Mouse (Mus musculus) liver, embryonic 11.5 days (tissue): ENCODE measurements at regions not wholly inside any gene's neighbourhood (a gene's known extent, or its start where the extent isn't known, plus 50 kb on each side); places are given as distances from the start of the nearest gene placed in this dataset.

Experiments used
- ATAC-seq: fragments of 200-750 bp; cut with Nextera tagmentation; replicated peaks from 2 replicates; pipeline ENCODE4 v1.8.0; 2017; ENCODE audit warnings: moderate number of reproducible peaks, mild to moderate bottlenecking, moderate TSS enrichment, moderate library complexity; ENCODE audit not compliant: low FRiP score
- DNase-seq: peaks from one replicate; pipeline ENCODE4 v3.0.0-alpha.2; 2017; ENCODE audit warnings: low spot score
- H3K27ac ChIP-seq: fragments of 300-500 bp; sonication (generic); 2 replicates; pipeline ENCODE4 v1.5.1; 2014; ENCODE audit warnings: mild to moderate bottlenecking, low read depth, low read length, control low read depth
- H3K27me3 ChIP-seq: fragments of 300-500 bp; sonication (generic); replicated peaks from 2 replicates; pipeline ENCODE4 v1.6.1; 2014; ENCODE audit warnings: low read length, mixed read lengths; ENCODE audit not compliant: control insufficient read depth, insufficient read depth
- H3K36me3 ChIP-seq: fragments of 300-500 bp; sonication (generic); 2 replicates; pipeline ENCODE4 v1.6.1; 2014; ENCODE audit warnings: mild to moderate bottlenecking, low read length, moderate library complexity, mixed read lengths; ENCODE audit not compliant: control insufficient read depth, insufficient read depth
- H3K4me1 ChIP-seq: fragments of 300-500 bp; sonication (generic); replicated peaks from 2 replicates; pipeline ENCODE4 v1.6.1; 2014; ENCODE audit warnings: low read length, mixed read lengths; ENCODE audit not compliant: control insufficient read depth, insufficient read depth
- H3K4me2 ChIP-seq: fragments of 300-500 bp; sonication (generic); 2 replicates; pipeline ENCODE4 v1.6.1; 2014; ENCODE audit warnings: mild to moderate bottlenecking, control low read depth, moderate library complexity
- H3K4me3 ChIP-seq: fragments of 300-500 bp; sonication (generic); 2 replicates; pipeline ENCODE4 v1.5.1; 2014; ENCODE audit warnings: low read depth, low read length, control low read depth
- H3K9ac ChIP-seq: fragments of 300-500 bp; sonication (generic); 2 replicates; pipeline ENCODE4 v1.6.1; 2014; ENCODE audit warnings: low read depth, low read length, control low read depth
- H3K9me3 ChIP-seq: fragments of 300-500 bp; sonication (generic); 2 replicates; pipeline ENCODE4 v1.6.1; 2016; ENCODE audit warnings: low read length, inconsistent platforms, mixed read lengths; ENCODE audit not compliant: control insufficient read depth
- WGBS: fragments of 180-500 bp; shearing (Covaris S2); extraction: QIAGEN DNeasy Blood & Tissue Kit; methylation state at CpG from one replicate; pipeline ENCODE4 v1.1.7; 2014; 5-methylcytosine and 5-hydroxymethylcytosine counted together

- Histone ChIP-seq H3K27me3 (no peaks in the 10 kb centered on the region), H3K36me3 (no peaks in the 10 kb centered on the region), H3K9me3 (no peaks in the 10 kb centered on the region), H3K9ac (no peak overlapping the region), H3K4me1 (peaks cover 19% of the 10 kb centered on the region), H3K4me2 (no peak overlapping the region), H3K27ac (no peak overlapping the region), H3K4me3 (no peak overlapping the region)
- WGBS = 80% methylated on average over 4 of the region's 4 CpGs
- no peak for DNase-seq
- ATAC-seq = no peak
These were observed 92.0 kb upstream of the Coch start for GRCm38 (mm10) chr12:51501185-51501584.

- H3K27ac ChIP-seq = no peak overlapping the region
- no peaks in the 10 kb centered on the region for H3K27me3 ChIP-seq
- no peak overlapping the region for H3K4me3 ChIP-seq
- peaks cover 19% of the 10 kb centered on the region for H3K4me1 ChIP-seq
- H3K9ac ChIP-seq = no peak overlapping the region
- H3K36me3 ChIP-seq = no peaks in the 10 kb centered on the region
- DNase-seq (no peak), ATAC-seq (no peak)
- 82% methylated on average over 4 of the region's 4 CpGs for WGBS
- no peak overlapping the region for H3K4me2 ChIP-seq
- no peaks in the 10 kb centered on the region for H3K9me3 ChIP-seq
These were observed 90.4 kb upstream of the Coch start for GRCm38 (mm10) chr12:51502724-51503123.

GRCm38 (mm10) chr12:51503706-51504105, 89.4 kb upstream of the Coch start:
- H3K4me1 ChIP-seq = peaks cover 19% of the 10 kb centered on the region
- H3K9me3 ChIP-seq = no peaks in the 10 kb centered on the region
- ATAC-seq = peak; percentile 95
- WGBS = 52% methylated on average over 4 of the region's 4 CpGs
- no peak overlapping the region for H3K4me3 ChIP-seq
- H3K27me3 ChIP-seq = no peaks in the 10 kb centered on the region
- peak overlapping the region; percentile 13; the same call in 1 of the 2 replicates for H3K9ac ChIP-seq
- H3K27ac ChIP-seq = peak overlapping the region; percentile 46
- no peak for DNase-seq
- no peaks in the 10 kb centered on the region for H3K36me3 ChIP-seq
- H3K4me2 ChIP-seq = peak overlapping the region; percentile 44

- Histone ChIP-seq H3K27me3 (no peaks in the 10 kb centered on the region), H3K4me3 (no peak overlapping the region), H3K9me3 (no peaks in the 10 kb centered on the region), H3K4me2 (0 out of 2 replicates have a peak overlapping the region, but pooled peaks have one; percentile 18), H3K27ac (peak overlapping the region; percentile 46; the same call in 1 of the 2 replicates), H3K4me1 (peaks cover 19% of the 10 kb centered on the region), H3K9ac (no peak overlapping the region), H3K36me3 (no peaks in the 10 kb centered on the region)
- 27% methylated on average over 7 of the region's 7 CpGs for WGBS
- ATAC-seq = peak; percentile 33; the same call in 1 of the 2 replicates
- no peak for DNase-seq
These were observed 88.6 kb upstream of the Coch start for GRCm38 (mm10) chr12:51504581-51504980.

GRCm38 (mm10) chr12:51510010-51510409, 83.1 kb upstream of the Coch start:
- no peak overlapping the region for H3K27ac ChIP-seq
- H3K27me3 ChIP-seq = no peaks in the 10 kb centered on the region
- H3K4me1 ChIP-seq = peaks cover 3% of the 10 kb centered on the region
- no peaks in the 10 kb centered on the region for H3K36me3 ChIP-seq
- no peak overlapping the region for H3K4me2 ChIP-seq
- no peaks in the 10 kb centered on the region for H3K9me3 ChIP-seq
- no peak overlapping the region for H3K4me3 ChIP-seq
- no peak overlapping the region for H3K9ac ChIP-seq
- WGBS = 88% methylated on average over 2 of the region's 2 CpGs
- no peak for ATAC-seq
- DNase-seq = no peak

- Histone ChIP-seq H3K27ac (no peak overlapping the region), H3K36me3 (no peaks in the 10 kb centered on the region), H3K9me3 (no peaks in the 10 kb centered on the region), H3K4me3 (no peak overlapping the region), H3K9ac (no peak overlapping the region), H3K4me1 (no peaks in the 10 kb centered on the region), H3K27me3 (no peaks in the 10 kb centered on the region), H3K4me2 (no peak overlapping the region)
- DNase-seq = no peak
- WGBS = 83% methylated on average over 3 of the region's 3 CpGs
- ATAC-seq = no peak
These were observed 76.4 kb upstream of the Coch start for GRCm38 (mm10) chr12:51516726-51517125.

GRCm38 (mm10) chr12:51521610-51522120, 71.5 kb upstream of the Coch start:
- no peaks in the 10 kb centered on the region for H3K4me1 ChIP-seq
- WGBS = 71% methylated on average over 2 of the region's 2 CpGs
- H3K4me2 ChIP-seq = no peak overlapping the region
- H3K27me3 ChIP-seq = no peaks in the 10 kb centered on the region
- no peak overlapping the region for H3K4me3 ChIP-seq
- no peak overlapping the region for H3K27ac ChIP-seq
- no peak overlapping the region for H3K9ac ChIP-seq
- no peaks in the 10 kb centered on the region for H3K9me3 ChIP-seq
- DNase-seq (no peak), ATAC-seq (no peak)
- no peaks in the 10 kb centered on the region for H3K36me3 ChIP-seq

GRCm38 (mm10) chr12:51523866-51524265, 69.3 kb upstream of the Coch start:
- H3K27ac ChIP-seq = no peak overlapping the region
- DNase-seq (no peak), ATAC-seq (no peak)
- 75% methylated on average over 4 of the region's 4 CpGs for WGBS
- H3K4me2 ChIP-seq = no peak overlapping the region
- no peak overlapping the region for H3K4me3 ChIP-seq
- H3K9me3 ChIP-seq = no peaks in the 10 kb centered on the region
- no peaks in the 10 kb centered on the region for H3K27me3 ChIP-seq
- no peak overlapping the region for H3K9ac ChIP-seq
- H3K36me3 ChIP-seq = no peaks in the 10 kb centered on the region
- H3K4me1 ChIP-seq = no peaks in the 10 kb centered on the region

GRCm38 (mm10) chr12:51527854-51528253, 65.3 kb upstream of the Coch start:
- no peak for DNase-seq
- WGBS = 80% methylated on average over 2 of the region's 2 CpGs

More at GRCm38 (mm10) chr12:51527854-51528253, 65.3 kb upstream of the Coch start:
- no peaks in the 10 kb centered on the region for H3K4me1 ChIP-seq
- no peak overlapping the region for H3K4me3 ChIP-seq
- no peak overlapping the region for H3K4me2 ChIP-seq
- H3K36me3 ChIP-seq = no peaks in the 10 kb centered on the region
- H3K27me3 ChIP-seq = no peaks in the 10 kb centered on the region
- no peaks in the 10 kb centered on the region for H3K9me3 ChIP-seq
- no peak for ATAC-seq
- H3K9ac ChIP-seq = no peak overlapping the region
- no peak overlapping the region for H3K27ac ChIP-seq
